Mouse (Mus musculus) testis, adult 2 months (tissue): Measurements from ENCODE around the gene Plekhd1. TPM values are rescaled to one million over a fixed set of nuclear protein-coding genes. Genes with fewer than 3 reads are reported as not detected.

Experiments used
- H3K27ac ChIP-seq: fragments of 200-500 bp; 2 replicates; pipeline ENCODE4 v1.5.1; 2012; ENCODE audit warnings: low read depth, low read length; ENCODE audit not compliant: control insufficient read depth, insufficient read depth
- H3K27me3 ChIP-seq: fragments of 200-500 bp; 2 replicates; pipeline ENCODE4 v1.6.1; 2012; ENCODE audit warnings: mild to moderate bottlenecking, low read length, moderate library complexity; ENCODE audit not compliant: control insufficient read depth, insufficient read depth
- H3K36me3 ChIP-seq: fragments of 200-500 bp; 2 replicates; pipeline ENCODE4 v1.6.1; 2012; ENCODE audit warnings: mild to moderate bottlenecking, low read length; ENCODE audit not compliant: control insufficient read depth, insufficient read depth
- H3K4me1 ChIP-seq: fragments of 200-500 bp; 2 replicates; pipeline ENCODE4 v1.6.1; 2012; ENCODE audit warnings: low read length; ENCODE audit not compliant: control insufficient read depth, insufficient read depth
- H3K4me3 ChIP-seq: fragments of 200-500 bp; 2 replicates; pipeline ENCODE4 v1.5.1; 2012; ENCODE audit warnings: low read depth, mild to moderate bottlenecking, low read length, moderate library complexity, mixed read lengths; ENCODE audit not compliant: control insufficient read depth
- CTCF ChIP-seq: fragments of 200-500 bp; IDR thresholded peaks from 2 replicates; pipeline ENCODE4 v1.5.1; 2012; ENCODE audit warnings: low read depth, mild to moderate bottlenecking, inconsistent platforms, low read length, moderate library complexity; ENCODE audit not compliant: control insufficient read depth, insufficient read depth, insufficient replicate concordance
- POLR2A ChIP-seq: fragments of 200-500 bp; IDR thresholded peaks from 2 replicates; pipeline ENCODE4 v1.6.1; 2012; ENCODE audit warnings: low read depth, mild to moderate bottlenecking, inconsistent platforms, low read length, moderate library complexity; ENCODE audit not compliant: control insufficient read depth
- polyA plus RNA-seq: library from polyadenylated mRNA; depleted of rRNA; stranded (reverse); fragments of >200 nt; gene quantifications from 2 replicates; pipeline ENCODE4 v1.2.3, GENCODE M21; 2012

The Plekhd1 gene
- polyA plus RNA-seq, 1 experiment, result 7.6 TPM

- no peaks in the 10 kb centered on the region for H3K36me3 ChIP-seq
- no peak overlapping the region for H3K27ac ChIP-seq
- no peaks in the 10 kb centered on the region for H3K27me3 ChIP-seq
- H3K4me1 ChIP-seq, result no peaks in the 10 kb centered on the region
- no peak overlapping the region for H3K4me3 ChIP-seq
- TF ChIP-seq POLR2A, result no peak
- TF ChIP-seq CTCF, result no peak
Observed at GRCm38 (mm10) chr12:80654659-80655025, 37.7 kb upstream of the Plekhd1 start.

GRCm38 (mm10) chr12:80658661-80659060, 33.7 kb upstream of the Plekhd1 start:
- no peaks in the 10 kb centered on the region for H3K27me3 ChIP-seq
- no peak overlapping the region for H3K4me3 ChIP-seq
- TF ChIP-seq POLR2A (no peak), CTCF (no peak)

GRCm38 (mm10) chr12:80662322-80662721, 30.1 kb upstream of the Plekhd1 start:
- Histone ChIP-seq H3K27ac (no peak overlapping the region), H3K27me3 (no peaks in the 10 kb centered on the region), H3K36me3 (no peaks in the 10 kb centered on the region; the same call in 1 of the 2 replicates), H3K4me3 (no peak overlapping the region), H3K4me1 (no peaks in the 10 kb centered on the region)
- TF ChIP-seq POLR2A (no peak), CTCF (no peak)

More at GRCm38 (mm10) chr12:80658661-80659060, 33.7 kb upstream of the Plekhd1 start:
- H3K27ac ChIP-seq, result no peak overlapping the region
- no peaks in the 10 kb centered on the region for H3K4me1 ChIP-seq
- H3K36me3 ChIP-seq, result no peaks in the 10 kb centered on the region

- Histone ChIP-seq H3K36me3 (no peaks in the 10 kb centered on the region; the same call in 1 of the 2 replicates), H3K27ac (no peak overlapping the region), H3K27me3 (no peaks in the 10 kb centered on the region), H3K4me3 (no peak overlapping the region), H3K4me1 (no peaks in the 10 kb centered on the region)
- TF ChIP-seq POLR2A (no peak), CTCF (no peak)
Observed at GRCm38 (mm10) chr12:80663935-80664334, 28.5 kb upstream of the Plekhd1 start.

- Histone ChIP-seq H3K36me3 (peaks cover 1% of the 10 kb centered on the region; the same call in 1 of the 2 replicates), H3K4me1 (no peaks in the 10 kb centered on the region), H3K4me3 (no peak overlapping the region), H3K27me3 (no peaks in the 10 kb centered on the region), H3K27ac (no peak overlapping the region)
- TF ChIP-seq POLR2A, result no peak
- TF ChIP-seq CTCF, result no peak
Observed at GRCm38 (mm10) chr12:80668391-80668790, 24.0 kb upstream of the Plekhd1 start.

- H3K4me1 ChIP-seq, result no peaks in the 10 kb centered on the region
- no peak overlapping the region for H3K27ac ChIP-seq
- TF ChIP-seq CTCF, result no peak
- TF ChIP-seq POLR2A, result no peak
- no peaks in the 10 kb centered on the region for H3K27me3 ChIP-seq
- no peak overlapping the region for H3K4me3 ChIP-seq
- H3K36me3 ChIP-seq, result peaks cover 3% of the 10 kb centered on the region; the same call in 1 of the 2 replicates
Observed at GRCm38 (mm10) chr12:80673170-80673569, 19.2 kb upstream of the Plekhd1 start.

- TF ChIP-seq POLR2A, result no peak
- peak; percentile 32; the same call in 1 of the 2 replicates for TF ChIP-seq CTCF
- Histone ChIP-seq H3K4me3 (no peak overlapping the region), H3K27me3 (no peaks in the 10 kb centered on the region), H3K4me1 (no peaks in the 10 kb centered on the region), H3K36me3 (peaks cover 1% of the 10 kb centered on the region; the same call in 1 of the 2 replicates), H3K27ac (no peak overlapping the region)
Observed at GRCm38 (mm10) chr12:80681340-80681739, 11.1 kb upstream of the Plekhd1 start.

- Histone ChIP-seq H3K4me1 (no peaks in the 10 kb centered on the region), H3K27ac (no peak overlapping the region), H3K36me3 (no peaks in the 10 kb centered on the region), H3K27me3 (no peaks in the 10 kb centered on the region), H3K4me3 (no peak overlapping the region; the same call in 1 of the 2 replicates)
- TF ChIP-seq POLR2A (no peak), CTCF (no peak)
Observed at GRCm38 (mm10) chr12:80683554-80683953, 8.8 kb upstream of the Plekhd1 start.
